Mouse (Mus musculus): ENCODE measurements around the gene Gpr19. TPM values are rescaled to one million over a fixed set of nuclear protein-coding genes. Genes with fewer than 3 reads are reported as not detected.

Gpr19 gene
- total RNA-seq, 1 experiment = 34.7 TPM

DNA sequence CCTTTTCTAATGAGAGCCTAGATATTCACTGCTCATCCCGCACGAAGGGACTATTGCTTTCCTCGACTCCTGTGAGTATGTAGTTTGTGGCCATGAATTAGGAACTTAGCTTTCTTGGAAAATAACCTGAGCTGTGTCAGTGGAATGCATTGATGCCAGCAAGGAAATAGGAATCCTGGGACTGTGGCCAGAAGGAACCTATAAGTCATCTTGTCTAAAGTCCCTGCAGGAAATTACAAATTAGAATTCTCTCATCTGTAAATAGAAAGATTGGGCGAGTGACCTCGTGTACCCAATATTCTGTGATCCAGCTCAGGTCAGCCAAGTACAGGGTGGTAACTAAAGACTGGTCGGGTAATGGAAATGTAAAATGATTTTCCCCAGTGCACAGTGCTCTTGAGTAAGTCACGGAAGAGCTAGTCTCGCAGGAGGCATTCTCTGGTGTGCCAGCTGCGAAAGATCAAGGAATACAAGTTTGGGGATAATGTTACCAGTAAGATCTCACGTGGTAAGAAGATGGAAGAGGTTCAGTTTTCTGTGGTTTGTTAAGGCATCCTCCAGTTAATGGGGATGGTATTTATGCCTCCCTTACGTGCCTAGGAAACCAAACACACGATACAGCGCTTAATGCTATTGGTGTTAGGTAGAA is 45.5 kb upstream of the Gpr19 start:
- TF ChIP-seq ZC3H11A (IDR thresholded peaks at IDR 0.05; ENCODE audit: borderline replicate concordance, low read depth, low read length) (no peak), HCFC1 (IDR thresholded peaks at IDR 0.05; ENCODE audit: borderline replicate concordance, insufficient read depth, low read length) (no peak), CHD2 (IDR thresholded peaks at IDR 0.05; ENCODE audit: low read depth, low read length) (no peak), ZNF384 (IDR thresholded peaks at IDR 0.05; ENCODE audit: low read depth, low read length) (no peak), MAFK (IDR thresholded peaks at IDR 0.05; ENCODE audit: insufficient read depth, low read depth, low read length) (no peak)
- Histone ChIP-seq H3K9me3 (ENCODE audit: control insufficient read depth, insufficient read depth, low read depth, low read length) (no peaks in the 10 kb centered on the region), H3K27ac (ENCODE audit: insufficient read depth, low read depth, low read length, poor library complexity, severe bottlenecking) (no peak overlapping the region), H3K4me1 (ENCODE audit: control insufficient read depth in 2 of 2, insufficient read depth in 2 of 2, low read length in 2 of 2, poor library complexity in 1 of 2) (peaks cover 0 to 5% of the 10 kb centered on the region in 2 experiments; a peak in 1 of 4 replicates), H3K4me3 (ENCODE audit: insufficient read depth in 1 of 2, low read depth in 1 of 2, low read length in 2 of 2, poor library complexity in 1 of 2, severe bottlenecking in 1 of 2) (no peak overlapping the region), H3K9ac (ENCODE audit: insufficient read depth, low read depth, low read length, poor library complexity, severe bottlenecking) (no peak overlapping the region), H3K36me3 (ENCODE audit: control insufficient read depth, insufficient read depth, low read length, poor library complexity, severe bottlenecking) (no peaks in the 10 kb centered on the region)
- in situ Hi-C loops (cut with MboI; ENCODE audit: low sequenced_read_pairs in 2 of 2, unreplicated experiment in 2 of 2) = no loop called here
- no peak for DNase-seq (ENCODE audit: low read depth, low spot score)

DNA sequence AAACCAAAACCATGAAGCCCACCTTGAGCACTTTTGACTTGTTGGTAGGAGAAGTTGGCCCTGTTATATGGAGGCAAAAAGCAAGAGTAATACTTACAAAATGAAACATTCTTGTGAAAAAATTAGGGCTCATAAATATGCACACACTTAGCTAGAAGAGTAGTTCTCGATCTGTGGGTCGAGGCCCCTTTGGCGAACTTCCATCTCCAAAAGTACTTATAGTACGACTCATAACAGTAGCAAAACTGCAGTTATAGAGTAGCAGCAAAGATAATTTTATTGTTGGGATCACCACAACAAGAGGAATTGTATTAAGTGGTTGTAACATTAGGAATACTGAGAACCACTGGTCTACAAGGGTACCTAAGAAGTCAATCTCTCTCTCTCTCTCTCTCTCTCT is 41.4 kb upstream of the Gpr19 start:
- TF ChIP-seq CHD2 (IDR thresholded peaks at IDR 0.05; ENCODE audit: low read depth, low read length) (no peak), ZNF384 (IDR thresholded peaks at IDR 0.05; ENCODE audit: low read depth, low read length) (no peak), MAFK (IDR thresholded peaks at IDR 0.05; ENCODE audit: insufficient read depth, low read depth, low read length) (no peak), HCFC1 (IDR thresholded peaks at IDR 0.05; ENCODE audit: borderline replicate concordance, insufficient read depth, low read length) (no peak), ZC3H11A (IDR thresholded peaks at IDR 0.05; ENCODE audit: borderline replicate concordance, low read depth, low read length) (no peak)
- Histone ChIP-seq H3K9me3 (ENCODE audit: control insufficient read depth, insufficient read depth, low read depth, low read length) (no peaks in the 10 kb centered on the region), H3K36me3 (ENCODE audit: control insufficient read depth, insufficient read depth, low read length, poor library complexity, severe bottlenecking) (no peaks in the 10 kb centered on the region), H3K4me3 (ENCODE audit: insufficient read depth in 1 of 2, low read depth in 1 of 2, low read length in 2 of 2, poor library complexity in 1 of 2, severe bottlenecking in 1 of 2) (no peak overlapping the region), H3K9ac (ENCODE audit: insufficient read depth, low read depth, low read length, poor library complexity, severe bottlenecking) (no peak overlapping the region), H3K4me1 (ENCODE audit: control insufficient read depth in 2 of 2, insufficient read depth in 2 of 2, low read length in 2 of 2, poor library complexity in 1 of 2) (0 out of 4 replicates have a peak, but pooled peaks cover 0 to 3% of the 10 kb centered on the region in 2 experiments), H3K27ac (ENCODE audit: insufficient read depth, low read depth, low read length, poor library complexity, severe bottlenecking) (no peak overlapping the region)
- DNase-seq (ENCODE audit: low read depth, low spot score) = no peak
- in situ Hi-C loops (cut with MboI; ENCODE audit: low sequenced_read_pairs in 2 of 2, unreplicated experiment in 2 of 2) = no loop called here

DNA sequence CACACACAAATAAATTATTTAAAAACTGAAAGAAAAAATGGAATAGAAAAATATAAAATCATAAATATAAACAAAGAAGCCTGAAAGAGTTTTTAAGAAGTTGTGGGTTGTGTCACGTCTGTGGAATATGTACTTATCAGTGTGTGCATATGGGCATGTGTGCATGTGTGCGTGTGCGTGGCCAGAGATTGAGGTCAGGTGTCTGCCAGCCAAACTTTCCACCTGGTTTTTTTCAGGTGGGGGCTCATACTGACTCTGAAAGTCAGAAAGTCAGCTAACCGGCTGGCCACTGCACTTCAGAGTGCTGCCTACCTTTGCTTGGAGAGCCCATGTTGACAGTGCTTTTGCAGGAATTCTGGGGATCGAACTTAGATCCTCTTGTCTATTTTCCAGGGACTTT is 35.9 kb upstream of the Gpr19 start:
- Histone ChIP-seq H3K4me3 (ENCODE audit: insufficient read depth in 1 of 2, low read depth in 1 of 2, low read length in 2 of 2, poor library complexity in 1 of 2, severe bottlenecking in 1 of 2) (no peak overlapping the region), H3K36me3 (ENCODE audit: control insufficient read depth, insufficient read depth, low read length, poor library complexity, severe bottlenecking) (no peaks in the 10 kb centered on the region), H3K9me3 (ENCODE audit: control insufficient read depth, insufficient read depth, low read depth, low read length) (no peaks in the 10 kb centered on the region), H3K4me1 (ENCODE audit: control insufficient read depth in 2 of 2, insufficient read depth in 2 of 2, low read length in 2 of 2, poor library complexity in 1 of 2) (0 out of 4 replicates have a peak, but pooled peaks cover 0 to 3% of the 10 kb centered on the region in 2 experiments), H3K27ac (ENCODE audit: insufficient read depth, low read depth, low read length, poor library complexity, severe bottlenecking) (no peak overlapping the region), H3K9ac (ENCODE audit: insufficient read depth, low read depth, low read length, poor library complexity, severe bottlenecking) (no peak overlapping the region)
- in situ Hi-C loops (cut with MboI; ENCODE audit: low sequenced_read_pairs in 2 of 2, unreplicated experiment in 2 of 2) = no loop called here
- no peak for DNase-seq (ENCODE audit: low read depth, low spot score)
- TF ChIP-seq ZC3H11A (IDR thresholded peaks at IDR 0.05; ENCODE audit: borderline replicate concordance, low read depth, low read length) (no peak), CHD2 (IDR thresholded peaks at IDR 0.05; ENCODE audit: low read depth, low read length) (no peak), HCFC1 (IDR thresholded peaks at IDR 0.05; ENCODE audit: borderline replicate concordance, insufficient read depth, low read length) (no peak), ZNF384 (IDR thresholded peaks at IDR 0.05; ENCODE audit: low read depth, low read length) (no peak), MAFK (IDR thresholded peaks at IDR 0.05; ENCODE audit: insufficient read depth, low read depth, low read length) (no peak)

DNA sequence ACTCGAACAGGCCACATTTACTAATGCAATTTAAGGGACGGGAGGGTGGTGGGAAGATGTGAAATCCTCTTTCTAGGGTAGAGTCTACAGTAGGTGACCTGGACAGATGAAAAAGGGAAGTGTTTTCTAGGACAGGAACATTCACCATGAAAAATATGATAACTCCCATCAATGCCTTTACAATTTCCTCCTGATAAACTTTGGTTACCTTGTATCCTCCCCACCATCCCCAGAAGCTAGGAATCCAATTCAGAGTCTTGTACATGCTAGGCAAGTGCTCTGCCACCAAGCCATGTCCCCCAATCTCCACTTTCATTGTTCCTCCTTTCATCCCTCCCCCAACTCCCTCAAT is 34.8 kb upstream of the Gpr19 start:
- in situ Hi-C loops (cut with MboI; ENCODE audit: low sequenced_read_pairs in 2 of 2, unreplicated experiment in 2 of 2) = no loop called here
- H3K4me1 ChIP-seq (ENCODE audit: control insufficient read depth in 2 of 2, insufficient read depth in 2 of 2, low read length in 2 of 2, poor library complexity in 1 of 2) = 0 out of 4 replicates have a peak, but pooled peaks cover 0 to 2% of the 10 kb centered on the region in 2 experiments
- H3K27ac ChIP-seq (ENCODE audit: insufficient read depth, low read depth, low read length, poor library complexity, severe bottlenecking) = no peak overlapping the region
- no peak overlapping the region for H3K9ac ChIP-seq (ENCODE audit: insufficient read depth, low read depth, low read length, poor library complexity, severe bottlenecking)
- no peaks in the 10 kb centered on the region for H3K36me3 ChIP-seq (ENCODE audit: control insufficient read depth, insufficient read depth, low read length, poor library complexity, severe bottlenecking)
- no peak for DNase-seq (ENCODE audit: low read depth, low spot score)
- no peaks in the 10 kb centered on the region for H3K9me3 ChIP-seq (ENCODE audit: control insufficient read depth, insufficient read depth, low read depth, low read length)
- TF ChIP-seq CHD2 (IDR thresholded peaks at IDR 0.05; ENCODE audit: low read depth, low read length) (no peak), ZC3H11A (IDR thresholded peaks at IDR 0.05; ENCODE audit: borderline replicate concordance, low read depth, low read length) (no peak), ZNF384 (IDR thresholded peaks at IDR 0.05; ENCODE audit: low read depth, low read length) (no peak), MAFK (IDR thresholded peaks at IDR 0.05; ENCODE audit: insufficient read depth, low read depth, low read length) (no peak), HCFC1 (IDR thresholded peaks at IDR 0.05; ENCODE audit: borderline replicate concordance, insufficient read depth, low read length) (no peak)
- no peak overlapping the region for H3K4me3 ChIP-seq (ENCODE audit: insufficient read depth in 1 of 2, low read depth in 1 of 2, low read length in 2 of 2, poor library complexity in 1 of 2, severe bottlenecking in 1 of 2)
